Mouse (Mus musculus) hindbrain, embryonic 11.5 days (tissue): ENCODE results near the gene Adck2. TPM values are rescaled to one million over a fixed set of nuclear protein-coding genes. Genes with fewer than 3 reads are reported as not detected.

Source experiments
- polyA plus RNA-seq: library from polyadenylated mRNA; unstranded; fragments of >200 nt; fragmentation: Nextera tagmentation; extraction: Ambion mirVana; gene quantifications from 2 replicates; pipeline ENCODE4 v1.2.1, GENCODE M21; 2014

The Adck2 gene
- polyA plus RNA-seq, 1 experiment from 2014 or later = 23.9 TPM

Other genes with a start within 250 kb of the Adck2 start
- 47.0 and 50.3 TPM in 2 replicates for gene Slc37a3, start 196.2 kb upstream of the Adck2 start, polyA plus RNA-seq
- 0.39 and 0.74 TPM in 2 replicates for gene Rab19, start 192.7 kb upstream of the Adck2 start, polyA plus RNA-seq
- gene Mkrn1, start 153.4 kb upstream of the Adck2 start, polyA plus RNA-seq = 127 and 147 TPM in 2 replicates
- gene Dennd2a, start 16.0 kb upstream of the Adck2 start, polyA plus RNA-seq = 38.1 and 38.8 TPM in 2 replicates
- gene Gm42420, start 11.9 kb downstream of the Adck2 start, polyA plus RNA-seq = 0.90 and 1.3 TPM in 2 replicates
- gene Ndufb2, start 18.7 kb downstream of the Adck2 start, polyA plus RNA-seq = 268 and 291 TPM in 2 replicates
- gene Braf, start 151.6 kb downstream of the Adck2 start, polyA plus RNA-seq = 22.6 and 23.7 TPM in 2 replicates
- 232 and 245 TPM in 2 replicates for gene Mrps33, start 237.1 kb downstream of the Adck2 start, polyA plus RNA-seq